Mouse (Mus musculus): ENCODE measurements at regions not wholly inside any gene's neighbourhood (a gene's known extent, or its start where the extent isn't known, plus 50 kb on each side); places are given as distances from the start of the nearest gene placed in this dataset.

DNA sequence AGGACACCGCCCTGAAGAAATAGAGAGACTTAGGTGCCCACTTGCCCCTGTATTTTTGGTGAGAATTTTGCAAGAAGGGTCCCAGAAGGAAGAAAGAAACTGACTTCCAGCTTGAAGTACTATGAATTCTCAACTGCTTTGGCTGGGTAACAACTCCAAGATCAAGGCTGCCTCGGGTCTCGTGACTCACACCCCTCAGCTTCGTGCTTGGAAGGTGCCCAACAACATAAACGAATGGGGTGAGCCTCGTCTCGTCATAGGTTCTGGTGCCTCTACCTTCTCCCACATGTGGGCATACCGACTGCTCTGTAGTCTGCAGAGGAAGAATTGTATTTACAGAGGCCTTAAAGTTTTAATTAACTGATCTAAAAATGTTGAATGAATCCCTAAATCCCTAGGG lies 81.6 kb upstream of the Bach2 start:
- no peak for ATAC-seq (ENCODE audit: low read depth)

DNA sequence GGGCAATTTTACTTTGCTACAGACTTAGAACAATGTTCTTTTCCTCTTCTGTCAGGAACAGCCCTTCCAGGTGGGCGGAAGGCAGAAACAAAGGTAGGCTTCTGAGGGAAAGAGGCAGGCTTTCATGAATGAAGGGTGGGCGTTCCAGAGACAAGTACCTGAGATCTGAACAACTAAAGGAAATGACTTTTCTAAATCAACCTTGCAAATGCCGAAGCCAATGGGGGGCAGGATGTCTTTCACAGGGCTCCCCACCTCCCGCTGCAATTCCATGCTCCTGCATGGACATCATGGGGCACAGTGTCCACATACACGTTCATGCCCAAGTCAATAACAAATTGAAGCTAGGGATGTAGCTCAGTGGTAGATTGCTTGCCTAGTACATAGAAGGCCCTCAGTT lies 80.2 kb upstream of the Bach2 start:
- Histone ChIP-seq H3K36me3 (no peaks in the 10 kb centered on the region), H3K9ac (no peak overlapping the region)
- WGBS, result 44% methylated on average over 5 of the region's 5 CpGs

More for the DNA sequence above, 81.6 kb upstream of the Bach2 start:
- WGBS, result 77% methylated on average over 8 of the region's 8 CpGs
- H3K36me3 ChIP-seq, result no peaks in the 10 kb centered on the region
- H3K4me2 ChIP-seq, result no peak overlapping the region
- peaks cover 40% of the 10 kb centered on the region for H3K4me1 ChIP-seq (replicated peaks)
- H3K9ac ChIP-seq, result no peak overlapping the region
- H3K27me3 ChIP-seq, result no peaks in the 10 kb centered on the region
- no peak overlapping the region for H3K27ac ChIP-seq (replicated peaks)
- no peaks in the 10 kb centered on the region for H3K9me3 ChIP-seq
- no peak overlapping the region for H3K4me3 ChIP-seq

GRCm38 (mm10) chr4:32158886-32159285 lies 79.7 kb upstream of the Bach2 start:
- H3K4me2 ChIP-seq, result no peak overlapping the region

More for the DNA sequence above, 80.2 kb upstream of the Bach2 start:
- H3K9me3 ChIP-seq, result no peaks in the 10 kb centered on the region
- no peak overlapping the region for H3K4me2 ChIP-seq
- H3K27me3 ChIP-seq, result no peaks in the 10 kb centered on the region
- H3K4me3 ChIP-seq, result no peak overlapping the region
- no peak overlapping the region for H3K27ac ChIP-seq (replicated peaks)
- ATAC-seq (ENCODE audit: low read depth), result no peak
- H3K4me1 ChIP-seq (replicated peaks), result peaks cover 33% of the 10 kb centered on the region

DNA sequence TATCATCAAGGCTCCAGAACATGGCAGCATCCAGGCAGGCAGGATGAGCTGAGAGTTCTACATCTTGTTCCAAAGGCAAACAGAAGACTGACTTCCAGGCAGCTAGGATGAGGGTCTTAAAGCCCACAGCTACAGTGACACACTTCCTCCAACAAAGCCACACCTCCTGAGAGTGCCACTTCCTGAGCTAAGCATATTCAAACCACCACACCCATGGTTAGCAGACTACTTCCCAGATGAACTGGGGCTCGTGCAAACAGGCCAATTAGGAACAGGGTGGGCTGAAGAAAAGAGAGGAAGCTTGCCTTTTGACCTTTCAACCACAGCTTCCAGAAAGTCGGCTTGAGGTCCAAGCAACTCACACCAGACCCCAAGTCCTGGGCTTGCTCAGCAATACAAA lies 77.8 kb upstream of the Bach2 start:
- Histone ChIP-seq H3K4me2 (no peak overlapping the region), H3K27ac (replicated peaks) (peak overlapping the region; percentile 63; the same call in 1 of the 2 replicates), H3K36me3 (no peaks in the 10 kb centered on the region), H3K27me3 (no peaks in the 10 kb centered on the region), H3K9me3 (no peaks in the 10 kb centered on the region), H3K4me1 (replicated peaks) (peaks cover 32% of the 10 kb centered on the region), H3K9ac (no peak overlapping the region), H3K4me3 (no peak overlapping the region)
- ATAC-seq (ENCODE audit: low read depth), result no peak
- WGBS, result 38% methylated on average over 2 of the region's 2 CpGs

More at GRCm38 (mm10) chr4:32158886-32159285, 79.7 kb upstream of the Bach2 start:
- Histone ChIP-seq H3K9ac (no peak overlapping the region), H3K27me3 (no peaks in the 10 kb centered on the region), H3K9me3 (no peaks in the 10 kb centered on the region), H3K4me1 (replicated peaks) (peaks cover 32% of the 10 kb centered on the region), H3K27ac (replicated peaks) (no peak overlapping the region), H3K36me3 (no peaks in the 10 kb centered on the region), H3K4me3 (no peak overlapping the region)
- no peak for ATAC-seq (ENCODE audit: low read depth)
- WGBS, result 35% methylated on average over 4 of the region's 4 CpGs

DNA sequence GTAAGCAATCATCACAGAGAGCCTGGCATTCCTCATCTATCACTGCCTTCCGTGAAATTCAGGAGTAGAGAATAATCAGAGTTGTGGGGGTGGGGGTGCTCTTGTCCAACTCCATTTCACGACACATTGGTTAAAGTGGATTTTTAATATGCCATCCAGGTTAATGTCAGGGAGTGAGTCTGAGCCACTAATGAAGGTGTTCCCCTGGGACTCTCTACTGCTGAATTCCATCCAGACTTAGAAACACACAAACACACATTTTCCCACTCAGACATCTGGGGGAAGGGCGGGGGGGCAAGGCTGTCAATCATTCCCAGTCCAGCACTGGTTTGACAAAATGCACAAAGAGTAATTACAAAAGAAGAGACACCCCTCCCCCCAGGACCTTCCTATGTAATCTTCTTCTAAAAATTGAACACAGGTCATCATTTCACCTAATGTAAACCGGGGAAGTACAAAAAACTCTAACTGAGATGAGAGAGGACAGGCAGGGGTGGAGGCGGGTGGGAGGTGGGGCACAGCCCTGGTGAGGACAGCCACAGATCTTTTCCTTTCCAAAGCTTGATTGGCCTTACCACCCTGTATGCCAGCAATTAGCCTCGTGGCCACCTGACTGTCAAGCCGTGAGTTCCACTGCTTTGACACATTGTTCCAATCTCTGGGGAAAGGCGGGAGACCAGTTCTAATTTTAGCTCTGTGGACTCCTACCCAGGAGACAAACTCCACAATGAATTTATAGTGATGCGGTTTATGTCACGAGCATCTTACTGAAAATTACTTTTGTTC lies 76.5 kb upstream of the Bach2 start:
- peak overlapping the region; percentile 7; the same call in 1 of the 2 replicates for H3K4me2 ChIP-seq
- WGBS, result 38% methylated on average over 10 of the region's 10 CpGs
- H3K27me3 ChIP-seq, result 0 out of 2 replicates have a peak, but pooled peaks cover 3% of the 10 kb centered on the region
- H3K9ac ChIP-seq, result no peak overlapping the region
- ATAC-seq (ENCODE audit: low read depth), result no peak
- H3K4me1 ChIP-seq (replicated peaks), result peaks cover 28% of the 10 kb centered on the region
- no peaks in the 10 kb centered on the region for H3K36me3 ChIP-seq
- H3K9me3 ChIP-seq, result no peaks in the 10 kb centered on the region
- H3K4me3 ChIP-seq, result no peak overlapping the region
- peak overlapping the region; percentile 63 for H3K27ac ChIP-seq (replicated peaks)

GRCm38 (mm10) chr4:32162694-32163240 lies 75.8 kb upstream of the Bach2 start:
- Histone ChIP-seq H3K4me3 (no peak overlapping the region), H3K9me3 (no peaks in the 10 kb centered on the region), H3K27me3 (0 out of 2 replicates have a peak, but pooled peaks cover 3% of the 10 kb centered on the region), H3K4me2 (no peak overlapping the region), H3K9ac (no peak overlapping the region), H3K36me3 (no peaks in the 10 kb centered on the region), H3K4me1 (replicated peaks) (peaks cover 23% of the 10 kb centered on the region), H3K27ac (replicated peaks) (no peak overlapping the region)
- whole genome bisulfite sequencing, result 90% methylated on average over 12 of the region's 12 CpGs
- ATAC-seq (ENCODE audit: low read depth), result no peak

GRCm38 (mm10) chr4:32164081-32164641 lies 74.4 kb upstream of the Bach2 start:
- Histone ChIP-seq H3K4me1 (replicated peaks) (peaks cover 19% of the 10 kb centered on the region), H3K4me2 (no peak overlapping the region), H3K36me3 (no peaks in the 10 kb centered on the region), H3K9me3 (no peaks in the 10 kb centered on the region), H3K27me3 (0 out of 2 replicates have a peak, but pooled peaks cover 3% of the 10 kb centered on the region), H3K4me3 (no peak overlapping the region), H3K27ac (replicated peaks) (no peak overlapping the region), H3K9ac (no peak overlapping the region)
- no peak for ATAC-seq (ENCODE audit: low read depth)
- WGBS, result 91% methylated on average over 11 of the region's 11 CpGs

DNA sequence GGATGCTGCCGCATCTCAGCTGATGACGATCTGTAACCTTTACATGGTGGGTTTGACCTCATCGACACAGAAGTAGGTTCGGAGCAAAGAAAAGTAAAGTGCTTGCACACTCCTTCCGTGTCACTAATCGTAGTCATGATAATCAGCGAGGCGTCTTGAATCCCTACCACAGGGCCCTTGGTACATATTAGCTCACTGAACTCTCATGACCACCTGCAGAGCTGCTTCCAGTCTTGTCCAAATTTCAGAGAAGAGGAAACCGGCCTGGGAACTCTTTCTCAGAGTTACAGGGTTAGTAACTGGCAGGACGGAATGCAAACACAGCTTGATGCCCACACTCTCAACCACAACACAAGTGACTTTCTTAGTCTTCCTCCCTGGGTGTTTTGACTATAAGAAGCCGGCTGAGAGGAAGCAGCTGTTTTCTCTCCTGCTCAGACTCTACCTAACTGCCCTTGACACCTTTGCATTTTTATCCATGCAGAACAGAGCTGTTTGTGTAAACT lies 73.8 kb upstream of the Bach2 start:
- peaks cover 19% of the 10 kb centered on the region for H3K4me1 ChIP-seq (replicated peaks)
- 0 out of 2 replicates have a peak, but pooled peaks cover 3% of the 10 kb centered on the region for H3K27me3 ChIP-seq
- 77% methylated on average over 11 of the region's 11 CpGs for WGBS
- no peak overlapping the region for H3K27ac ChIP-seq (replicated peaks)
- no peaks in the 10 kb centered on the region for H3K9me3 ChIP-seq
- H3K9ac ChIP-seq, result no peak overlapping the region
- no peaks in the 10 kb centered on the region for H3K36me3 ChIP-seq
- no peak overlapping the region for H3K4me3 ChIP-seq
- no peak for ATAC-seq (ENCODE audit: low read depth)
- no peak overlapping the region for H3K4me2 ChIP-seq

DNA sequence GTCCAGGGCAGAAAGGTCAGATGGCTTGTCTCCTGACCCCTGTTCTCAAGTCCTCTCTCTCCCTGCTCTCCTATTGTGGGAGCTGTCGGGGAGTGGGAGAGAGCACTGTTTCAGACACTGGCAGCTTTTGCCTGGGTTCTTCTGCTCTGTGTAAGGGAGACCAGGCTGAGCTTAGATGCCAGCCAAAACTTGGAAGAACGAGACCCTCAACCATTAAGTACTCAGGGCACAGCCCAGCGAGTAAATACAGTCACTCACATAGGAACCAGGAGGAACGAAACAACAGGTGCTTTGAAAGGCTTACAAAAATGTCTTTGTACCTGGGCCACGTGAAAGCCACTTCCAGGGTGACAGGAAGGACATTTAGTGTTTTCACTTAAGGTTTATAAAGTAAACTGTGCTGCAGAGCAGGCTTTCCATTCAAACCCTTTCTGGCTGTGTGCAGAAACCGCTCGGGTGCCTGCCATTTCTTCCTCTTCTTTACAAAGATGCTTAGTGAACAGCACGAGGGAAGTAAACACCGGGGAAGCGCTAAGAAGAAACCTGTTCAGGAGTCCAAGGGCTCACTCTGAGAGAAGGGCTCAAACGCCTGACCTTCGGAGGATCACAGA lies 72.6 kb upstream of the Bach2 start:
- no peak for ATAC-seq (ENCODE audit: low read depth)

GRCm38 (mm10) chr4:32167151-32167550 lies 71.5 kb upstream of the Bach2 start:
- Histone ChIP-seq H3K27ac (replicated peaks) (no peak overlapping the region), H3K4me2 (no peak overlapping the region), H3K4me3 (no peak overlapping the region), H3K9ac (no peak overlapping the region), H3K4me1 (replicated peaks) (peaks cover 3% of the 10 kb centered on the region), H3K9me3 (0 out of 2 replicates have a peak, but pooled peaks cover 4% of the 10 kb centered on the region), H3K27me3 (0 out of 2 replicates have a peak, but pooled peaks cover 3% of the 10 kb centered on the region), H3K36me3 (no peaks in the 10 kb centered on the region)
- WGBS, result 39% methylated on average over 11 of the region's 11 CpGs
- no peak for ATAC-seq (ENCODE audit: low read depth)

More for the DNA sequence above, 72.6 kb upstream of the Bach2 start:
- H3K36me3 ChIP-seq, result no peaks in the 10 kb centered on the region
- 58% methylated on average over 12 of the region's 12 CpGs for WGBS
- 0 out of 2 replicates have a peak, but pooled peaks cover 3% of the 10 kb centered on the region for H3K27me3 ChIP-seq
- no peaks in the 10 kb centered on the region for H3K9me3 ChIP-seq
- no peak overlapping the region for H3K27ac ChIP-seq (replicated peaks)
- no peak overlapping the region for H3K9ac ChIP-seq
- H3K4me1 ChIP-seq (replicated peaks), result peaks cover 14% of the 10 kb centered on the region
- no peak overlapping the region for H3K4me3 ChIP-seq
- H3K4me2 ChIP-seq, result no peak overlapping the region

DNA sequence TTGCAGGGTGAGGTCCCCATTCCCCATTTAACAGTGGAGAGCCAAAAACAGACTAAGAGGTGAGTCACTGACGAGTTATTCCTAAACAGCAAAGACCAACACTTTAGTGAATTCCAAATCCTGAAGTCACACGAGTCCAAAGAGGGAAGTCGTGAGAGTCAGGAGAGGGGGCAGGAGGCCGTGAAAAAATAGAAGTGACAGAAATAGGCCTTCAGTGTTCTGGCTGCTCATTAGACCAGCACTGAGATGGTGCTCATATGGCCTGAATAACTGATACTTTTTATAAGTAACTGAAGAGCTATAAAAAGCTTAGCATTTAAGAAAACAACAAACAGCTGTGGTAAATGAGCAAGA lies 68.5 kb upstream of the Bach2 start:
- WGBS, result 70% methylated on average over 4 of the region's 4 CpGs
- H3K9me3 ChIP-seq, result 0 out of 2 replicates have a peak, but pooled peaks cover 4% of the 10 kb centered on the region
- no peak for ATAC-seq (ENCODE audit: low read depth)

More for the DNA sequence above, 68.5 kb upstream of the Bach2 start:
- H3K4me2 ChIP-seq, result no peak overlapping the region
- no peak overlapping the region for H3K4me3 ChIP-seq
- peaks cover 5% of the 10 kb centered on the region; the same call in 1 of the 2 replicates for H3K4me1 ChIP-seq (replicated peaks)
- H3K36me3 ChIP-seq, result no peaks in the 10 kb centered on the region
- H3K27me3 ChIP-seq, result 0 out of 2 replicates have a peak, but pooled peaks cover 3% of the 10 kb centered on the region
- H3K9ac ChIP-seq, result no peak overlapping the region
- no peak overlapping the region for H3K27ac ChIP-seq (replicated peaks)

Measured in neural tube, embryonic 13.5 days (tissue).